Mouse (Mus musculus): ENCODE measurements around the gene Pla2g10. TPM values are rescaled to one million over a fixed set of nuclear protein-coding genes. Genes with fewer than 3 reads are reported as not detected.
"Not testable (repeated sequence)": the region's sequence is repeated elsewhere in the genome, so short reads cannot be mapped to it uniquely, and the experiment has no call there.

The Pla2g10 gene
- polyA plus RNA-seq (2015; fragmentation: Nextera tagmentation; extraction: Ambion mirVana): 9.1 and 10.5 TPM in 2 replicates

GRCm38 (mm10) chr16:13730285-13731255 is at the start of gene Pla2g10:
TSS of gene Pla2g10 (minus strand) at chr16:13730983.
- no peak for ATAC-seq
- H3K27ac ChIP-seq (ENCODE audit: low read depth, low read length): no peak within 1 kb of the TSS; the same call in 1 of the 2 replicates
- H3K4me2 ChIP-seq (replicated peaks; ENCODE audit: low read depth): peak within 1 kb of the TSS; percentile 47
- 0 out of 2 replicates have a peak within 1 kb of the TSS, but pooled peaks have one; percentile 9 for H3K4me3 ChIP-seq (ENCODE audit: low read depth, low read length)
- no peaks in the 10 kb centered on the region for H3K4me1 ChIP-seq (replicated peaks; ENCODE audit: control insufficient read depth, insufficient read depth, low read length)
- TF ChIP-seq CTCF (IDR thresholded peaks at IDR 0.05; ENCODE audit: low read depth): no peak
- no peaks in the 10 kb centered on the region for H3K27me3 ChIP-seq (replicated peaks; ENCODE audit: control insufficient read depth, insufficient read depth, low read length)
- H3K9me3 ChIP-seq (ENCODE audit: control insufficient read depth): no peaks in the 10 kb centered on the region
- H3K36me3 ChIP-seq (ENCODE audit: control insufficient read depth, insufficient read depth): no peaks in the 10 kb centered on the region; the same call in 1 of the 2 replicates
- WGBS: 18% methylated on average over 26 of the region's 26 CpGs
- H3K9ac ChIP-seq (ENCODE audit: low read depth, low read length): no peak within 1 kb of the TSS

GRCm38 (mm10) chr16:13774651-13775050 is 43.9 kb upstream of the Pla2g10 start:
- H3K4me3 ChIP-seq (ENCODE audit: low read depth, low read length); H3K4me2 ChIP-seq (replicated peaks; ENCODE audit: low read depth); H3K27me3 ChIP-seq (replicated peaks; ENCODE audit: control insufficient read depth, insufficient read depth, low read length); H3K9ac ChIP-seq (ENCODE audit: low read depth, low read length); H3K36me3 ChIP-seq (ENCODE audit: control insufficient read depth, insufficient read depth); ATAC-seq; H3K27ac ChIP-seq (ENCODE audit: low read depth, low read length); H3K9me3 ChIP-seq (ENCODE audit: control insufficient read depth); H3K4me1 ChIP-seq (replicated peaks; ENCODE audit: control insufficient read depth, insufficient read depth, low read length): not testable (repeated sequence)
- WGBS: 85% methylated on average over 3 of the region's 3 CpGs

GRCm38 (mm10) chr16:13774011-13774410 is 43.2 kb upstream of the Pla2g10 start:
- H3K36me3 ChIP-seq (ENCODE audit: control insufficient read depth, insufficient read depth); H3K27ac ChIP-seq (ENCODE audit: low read depth, low read length); H3K4me3 ChIP-seq (ENCODE audit: low read depth, low read length); H3K4me2 ChIP-seq (replicated peaks; ENCODE audit: low read depth); H3K9ac ChIP-seq (ENCODE audit: low read depth, low read length); H3K4me1 ChIP-seq (replicated peaks; ENCODE audit: control insufficient read depth, insufficient read depth, low read length); ATAC-seq; H3K27me3 ChIP-seq (replicated peaks; ENCODE audit: control insufficient read depth, insufficient read depth, low read length); H3K9me3 ChIP-seq (ENCODE audit: control insufficient read depth): not testable (repeated sequence)
- 72% methylated on average over 2 of the region's 2 CpGs for WGBS

- H3K9ac ChIP-seq (ENCODE audit: low read depth, low read length); H3K27me3 ChIP-seq (replicated peaks; ENCODE audit: control insufficient read depth, insufficient read depth, low read length); H3K4me2 ChIP-seq (replicated peaks; ENCODE audit: low read depth); H3K4me1 ChIP-seq (replicated peaks; ENCODE audit: control insufficient read depth, insufficient read depth, low read length); H3K4me3 ChIP-seq (ENCODE audit: low read depth, low read length); H3K36me3 ChIP-seq (ENCODE audit: control insufficient read depth, insufficient read depth); H3K27ac ChIP-seq (ENCODE audit: low read depth, low read length); ATAC-seq; H3K9me3 ChIP-seq (ENCODE audit: control insufficient read depth): not testable (repeated sequence)
- 84% methylated on average over 5 of the region's 5 CpGs for WGBS
These were observed 41.3 kb upstream of the Pla2g10 start for GRCm38 (mm10) chr16:13772051-13772450.

- not testable (repeated sequence) for H3K4me3 ChIP-seq (ENCODE audit: low read depth, low read length); H3K27me3 ChIP-seq (replicated peaks; ENCODE audit: control insufficient read depth, insufficient read depth, low read length); H3K9ac ChIP-seq (ENCODE audit: low read depth, low read length); H3K36me3 ChIP-seq (ENCODE audit: control insufficient read depth, insufficient read depth); ATAC-seq; H3K4me2 ChIP-seq (replicated peaks; ENCODE audit: low read depth); H3K27ac ChIP-seq (ENCODE audit: low read depth, low read length); H3K9me3 ChIP-seq (ENCODE audit: control insufficient read depth); H3K4me1 ChIP-seq (replicated peaks; ENCODE audit: control insufficient read depth, insufficient read depth, low read length)
- WGBS: 60% methylated on average over 4 of the region's 4 CpGs
These were observed 40.8 kb upstream of the Pla2g10 start for GRCm38 (mm10) chr16:13771603-13772002.

GRCm38 (mm10) chr16:13766367-13766766 is 35.6 kb upstream of the Pla2g10 start:
- H3K36me3 ChIP-seq (ENCODE audit: control insufficient read depth, insufficient read depth): no peaks in the 10 kb centered on the region
- H3K9me3 ChIP-seq (ENCODE audit: control insufficient read depth): no peaks in the 10 kb centered on the region
- no peak overlapping the region for H3K4me2 ChIP-seq (replicated peaks; ENCODE audit: low read depth)
- no peaks in the 10 kb centered on the region for H3K27me3 ChIP-seq (replicated peaks; ENCODE audit: control insufficient read depth, insufficient read depth, low read length)
- TF ChIP-seq CTCF (IDR thresholded peaks at IDR 0.05; ENCODE audit: low read depth): no peak
- no peak overlapping the region for H3K9ac ChIP-seq (ENCODE audit: low read depth, low read length)
- ATAC-seq: no peak
- no peak overlapping the region for H3K4me3 ChIP-seq (ENCODE audit: low read depth, low read length)
- no peaks in the 10 kb centered on the region for H3K4me1 ChIP-seq (replicated peaks; ENCODE audit: control insufficient read depth, insufficient read depth, low read length)
- H3K27ac ChIP-seq (ENCODE audit: low read depth, low read length): no peak overlapping the region

Measured in intestine, postnatal 0 days (tissue).